Mouse (Mus musculus): ENCODE measurements at regions not wholly inside any gene's neighbourhood (a gene's known extent, or its start where the extent isn't known, plus 50 kb on each side); places are given as distances from the start of the nearest gene placed in this dataset. TPM values are rescaled to one million over a fixed set of nuclear protein-coding genes. Genes with fewer than 3 reads are reported as not detected.
"Not testable (repeated sequence)": the region's sequence is repeated elsewhere in the genome, so short reads cannot be mapped to it uniquely, and the experiment has no call there.

DNA sequence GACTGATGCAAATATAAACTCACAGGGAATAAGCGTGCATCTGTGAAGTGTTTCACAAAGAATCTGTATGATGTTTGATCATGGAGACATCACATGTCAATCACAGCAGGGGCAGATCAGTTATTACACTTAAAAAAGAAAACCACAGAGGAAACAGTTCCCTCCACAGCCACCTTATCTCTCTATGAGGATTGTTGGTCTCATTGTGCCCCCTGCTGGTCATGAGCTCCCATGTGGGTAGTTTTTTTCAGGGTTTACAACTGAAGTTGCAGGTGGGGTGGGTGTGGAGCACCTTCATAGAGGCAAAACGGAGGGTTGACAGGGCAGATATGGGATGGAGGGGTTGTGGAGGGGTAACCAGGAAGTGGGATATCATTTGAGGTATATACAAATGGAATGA, 1043.5 kb downstream of the Adam6a start:
- H3K9ac ChIP-seq: no peak overlapping the region
- no peaks in the 10 kb centered on the region for H3K27me3 ChIP-seq (replicated peaks)
- H3K4me3 ChIP-seq: no peak overlapping the region
- H3K9me3 ChIP-seq (replicated peaks): 0 out of 2 replicates have a peak, but pooled peaks cover 3% of the 10 kb centered on the region
- no peaks in the 10 kb centered on the region for H3K4me1 ChIP-seq
- no peak overlapping the region for H3K4me2 ChIP-seq
- no peak for ATAC-seq
- H3K27ac ChIP-seq: no peak overlapping the region
- whole genome bisulfite sequencing (ENCODE audit: insufficient replicate concordance): 43% methylated on average over 2 of the region's 2 CpGs
- no peaks in the 10 kb centered on the region for H3K36me3 ChIP-seq

DNA sequence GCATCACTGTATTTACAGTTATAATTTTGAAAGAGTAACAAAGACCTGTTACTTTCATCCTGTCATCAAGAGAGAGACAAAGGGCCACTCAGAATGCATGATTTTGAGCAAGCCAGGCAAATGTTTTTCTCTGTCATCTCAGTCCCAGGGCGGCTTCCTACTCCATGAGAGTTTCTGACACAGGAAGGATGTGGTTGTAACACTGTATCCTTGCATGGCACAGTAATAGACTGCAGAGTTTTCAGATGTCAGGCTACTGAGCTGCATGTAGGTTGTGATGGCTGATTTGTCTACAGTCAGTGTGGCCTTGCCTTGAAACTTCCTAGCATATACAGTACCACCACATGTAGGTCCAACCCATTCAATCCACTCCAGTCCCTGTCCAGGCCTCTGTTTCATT, 1054.0 kb downstream of the Adam6a start:
- no peaks in the 10 kb centered on the region for H3K27me3 ChIP-seq (replicated peaks)
- H3K4me1 ChIP-seq: no peaks in the 10 kb centered on the region
- ATAC-seq: no peak
- no peak overlapping the region for H3K9ac ChIP-seq
- WGBS (ENCODE audit: insufficient replicate concordance): 58% methylated on average over 1 of the region's 1 CpGs
- H3K27ac ChIP-seq: no peak overlapping the region
- no peak overlapping the region for H3K4me2 ChIP-seq
- no peak overlapping the region for H3K4me3 ChIP-seq
- H3K9me3 ChIP-seq (replicated peaks): 0 out of 2 replicates have a peak, but pooled peaks cover 10% of the 10 kb centered on the region
- no peaks in the 10 kb centered on the region for H3K36me3 ChIP-seq

DNA sequence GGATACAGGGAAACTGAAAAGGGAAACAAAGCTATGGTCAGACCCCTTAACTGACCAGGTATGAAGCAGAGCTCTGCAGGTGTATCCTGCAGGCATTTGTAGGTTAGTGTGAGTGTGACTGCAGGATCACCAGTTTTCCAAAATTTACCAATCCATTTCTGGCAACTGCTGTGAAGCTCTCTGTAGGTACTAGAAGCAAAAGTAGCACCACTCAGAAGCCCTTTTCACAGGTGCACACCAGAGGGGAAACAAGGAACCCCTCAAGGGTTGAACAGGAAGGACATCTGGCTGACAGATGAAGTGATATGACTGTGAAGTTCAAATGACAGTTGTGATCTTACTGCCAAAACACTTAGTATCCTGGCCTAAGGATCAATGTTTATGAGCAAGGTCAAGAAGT, 1065.5 kb downstream of the Adam6a start:
- Histone ChIP-seq H3K9me3 (replicated peaks) (peaks cover 8% of the 10 kb centered on the region; the same call in 1 of the 2 replicates), H3K27me3 (replicated peaks) (no peaks in the 10 kb centered on the region), H3K36me3 (no peaks in the 10 kb centered on the region), H3K27ac (no peak overlapping the region), H3K4me2 (no peak overlapping the region), H3K4me1 (no peaks in the 10 kb centered on the region), H3K9ac (no peak overlapping the region), H3K4me3 (no peak overlapping the region)
- no peak for ATAC-seq

DNA sequence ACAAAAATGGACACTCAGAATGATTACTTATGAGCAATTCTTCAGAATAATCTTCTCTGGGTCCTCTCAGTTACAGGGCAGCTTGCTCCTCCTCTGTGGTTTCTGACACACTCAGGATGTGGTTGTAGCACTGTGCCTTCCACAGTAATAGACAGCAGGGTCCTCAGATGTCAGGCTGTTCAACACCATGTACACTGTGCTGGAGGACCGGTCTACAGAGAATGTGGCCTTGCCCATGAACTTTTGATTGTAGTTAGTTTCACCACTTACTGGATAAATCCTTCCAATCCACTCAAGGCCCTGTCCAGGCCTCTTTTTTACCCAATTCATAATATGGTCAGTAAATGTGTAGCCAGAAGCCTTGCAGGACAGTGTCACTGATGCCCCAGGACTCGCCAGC, 1068.4 kb downstream of the Adam6a start:
- H3K27me3 ChIP-seq (replicated peaks): no peaks in the 10 kb centered on the region
- H3K27ac ChIP-seq: no peak overlapping the region
- no peak overlapping the region for H3K4me3 ChIP-seq
- H3K9ac ChIP-seq: no peak overlapping the region
- 68% methylated on average over 2 of the region's 2 CpGs for WGBS (ENCODE audit: insufficient replicate concordance)
- no peak overlapping the region for H3K4me2 ChIP-seq
- H3K36me3 ChIP-seq: no peaks in the 10 kb centered on the region
- no peak for ATAC-seq
- H3K4me1 ChIP-seq: no peaks in the 10 kb centered on the region
- H3K9me3 ChIP-seq (replicated peaks): peaks cover 8% of the 10 kb centered on the region; the same call in 1 of the 2 replicates

DNA sequence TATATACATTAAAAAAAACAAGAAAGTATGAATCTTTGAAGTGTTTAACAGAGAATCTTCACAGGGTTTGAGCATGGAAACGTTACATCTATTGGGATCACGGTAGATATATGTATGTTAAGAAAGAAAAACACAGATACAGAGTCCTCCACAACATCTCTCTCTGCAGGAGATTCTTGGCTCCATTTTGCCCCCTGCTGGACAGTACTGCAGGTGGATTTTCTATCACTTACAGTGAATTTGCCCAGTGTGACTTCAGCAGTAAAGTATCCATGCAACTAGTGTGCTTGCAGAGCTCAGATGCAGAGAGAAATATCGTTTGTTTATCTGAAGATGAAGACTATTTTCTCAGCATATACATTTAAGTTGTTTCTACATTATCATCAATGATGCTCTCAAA, 1071.5 kb downstream of the Adam6a start:
- no peaks in the 10 kb centered on the region for H3K36me3 ChIP-seq
- ATAC-seq: no peak
- no peak overlapping the region for H3K9ac ChIP-seq
- H3K27ac ChIP-seq: no peak overlapping the region
- H3K4me2 ChIP-seq: no peak overlapping the region
- H3K4me1 ChIP-seq: no peaks in the 10 kb centered on the region
- no peak overlapping the region for H3K4me3 ChIP-seq
- WGBS (ENCODE audit: insufficient replicate concordance): 39% methylated on average over 3 of the region's 3 CpGs
- H3K27me3 ChIP-seq (replicated peaks): no peaks in the 10 kb centered on the region
- 0 out of 2 replicates have a peak, but pooled peaks cover 15% of the 10 kb centered on the region for H3K9me3 ChIP-seq (replicated peaks)

DNA sequence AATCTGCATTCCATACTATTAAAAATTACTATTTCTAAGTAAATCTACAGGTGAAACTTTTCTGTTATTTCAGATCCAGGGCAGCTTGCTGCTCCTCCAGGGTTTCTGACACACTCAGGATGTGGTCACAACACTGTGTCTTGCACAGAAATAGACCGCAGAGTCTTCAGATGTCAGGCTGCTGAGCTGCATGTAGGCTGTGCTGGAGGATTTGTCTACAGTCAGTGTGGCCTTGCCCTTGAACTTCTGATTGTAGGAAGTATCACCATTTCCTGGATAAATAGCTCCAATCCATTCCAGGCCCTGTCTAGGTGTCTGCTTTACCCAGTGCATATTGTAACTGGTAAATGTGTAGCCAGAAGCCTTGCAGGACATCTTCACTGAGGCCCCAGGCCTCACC, 1072.0 kb downstream of the Adam6a start:
- Histone ChIP-seq H3K36me3 (no peaks in the 10 kb centered on the region), H3K4me3 (no peak overlapping the region), H3K27ac (no peak overlapping the region), H3K9me3 (replicated peaks) (0 out of 2 replicates have a peak, but pooled peaks cover 15% of the 10 kb centered on the region), H3K4me1 (no peaks in the 10 kb centered on the region), H3K27me3 (replicated peaks) (no peaks in the 10 kb centered on the region), H3K4me2 (no peak overlapping the region), H3K9ac (no peak overlapping the region)
- no peak for ATAC-seq
- WGBS (ENCODE audit: insufficient replicate concordance): 69% methylated on average over 1 of the region's 1 CpGs

DNA sequence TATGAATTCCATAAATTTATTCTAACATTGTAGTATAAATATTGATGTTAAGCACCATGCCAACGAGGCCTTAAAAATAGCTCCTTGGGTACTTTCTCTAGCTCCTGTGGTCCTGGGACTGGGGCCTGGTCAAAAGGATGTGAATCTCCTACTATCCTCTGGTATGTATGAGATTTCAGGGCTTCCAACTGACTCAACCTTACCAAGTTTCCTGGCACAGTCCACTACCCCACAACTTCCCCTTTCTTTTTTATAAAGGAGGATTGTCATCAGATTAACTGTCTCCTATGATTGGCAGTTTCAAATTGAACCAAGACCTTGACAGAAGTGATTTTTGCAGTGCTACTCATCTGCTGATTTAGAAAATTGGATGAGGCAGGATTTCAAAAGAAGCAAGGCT, 1097.4 kb downstream of the Adam6a start:
- Histone ChIP-seq H3K27me3 (replicated peaks) (no peaks in the 10 kb centered on the region), H3K9ac (no peak overlapping the region), H3K36me3 (no peaks in the 10 kb centered on the region), H3K4me2 (no peak overlapping the region), H3K27ac (no peak overlapping the region), H3K9me3 (replicated peaks) (peaks cover 7% of the 10 kb centered on the region; the same call in 1 of the 2 replicates), H3K4me3 (no peak overlapping the region), H3K4me1 (no peaks in the 10 kb centered on the region)
- no peak for ATAC-seq
- 76% methylated on average over 1 of the region's 1 CpGs for WGBS (ENCODE audit: insufficient replicate concordance)

DNA sequence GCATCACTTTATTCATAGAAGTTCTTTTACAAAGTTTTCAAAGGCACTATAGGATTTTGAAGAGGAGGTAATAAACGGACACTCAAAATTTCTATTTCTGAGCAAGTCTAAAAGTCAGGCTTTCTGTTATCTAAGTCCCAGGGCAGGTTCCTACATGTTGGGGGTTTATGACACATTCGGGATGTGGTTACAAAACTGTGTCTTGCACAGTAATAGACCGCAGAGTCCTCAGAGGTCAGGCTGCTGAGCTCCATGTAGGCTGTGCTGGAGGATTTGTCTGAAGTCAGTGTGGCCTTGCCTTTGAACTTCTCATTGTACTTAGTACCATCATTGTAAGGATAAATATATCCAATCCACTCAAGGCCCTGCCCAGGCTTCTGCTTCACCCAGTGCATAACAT, 1102.7 kb downstream of the Adam6a start:
- no peaks in the 10 kb centered on the region for H3K36me3 ChIP-seq
- WGBS (ENCODE audit: insufficient replicate concordance): 54% methylated on average over 3 of the region's 3 CpGs
- H3K4me2 ChIP-seq: no peak overlapping the region
- H3K27me3 ChIP-seq (replicated peaks): no peaks in the 10 kb centered on the region
- H3K4me1 ChIP-seq: no peaks in the 10 kb centered on the region
- H3K9ac ChIP-seq: no peak overlapping the region
- no peak overlapping the region for H3K27ac ChIP-seq
- H3K9me3 ChIP-seq (replicated peaks): peaks cover 3% of the 10 kb centered on the region; the same call in 1 of the 2 replicates
- ATAC-seq: no peak
- no peak overlapping the region for H3K4me3 ChIP-seq

DNA sequence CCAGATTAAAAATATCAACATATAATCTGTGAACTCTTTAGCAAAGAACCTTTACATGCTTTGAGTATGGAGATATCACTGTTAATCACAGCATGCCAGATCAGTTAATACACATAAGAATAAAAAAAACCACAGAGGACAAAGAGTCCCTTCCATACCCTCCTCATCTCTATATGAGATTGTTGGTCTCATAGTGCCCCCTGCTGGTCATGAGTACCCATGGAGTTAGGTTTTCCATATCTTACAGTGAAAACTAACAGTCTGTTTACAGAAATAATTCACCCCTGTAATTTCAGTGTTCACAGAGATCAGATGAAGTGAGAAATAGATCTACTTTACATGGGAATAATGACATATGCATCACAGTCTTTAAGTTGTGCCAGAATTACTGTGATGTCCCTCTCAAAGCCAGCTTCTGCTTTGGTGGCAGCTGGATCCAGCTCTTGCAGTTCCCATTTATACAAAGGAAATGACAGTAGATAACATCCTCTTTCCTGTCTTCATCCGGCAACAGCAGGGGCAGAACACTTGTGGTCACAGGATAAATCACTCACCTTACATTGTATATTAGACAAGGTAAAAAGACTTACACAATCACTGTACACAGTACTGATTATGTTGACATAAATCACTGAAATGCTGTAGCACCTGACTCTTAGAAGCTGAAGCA, 1106.9 kb downstream of the Adam6a start:
- H3K4me1 ChIP-seq; H3K27me3 ChIP-seq (replicated peaks); H3K4me3 ChIP-seq; H3K36me3 ChIP-seq; H3K9me3 ChIP-seq (replicated peaks); H3K9ac ChIP-seq; H3K27ac ChIP-seq; ATAC-seq; H3K4me2 ChIP-seq: not testable (repeated sequence)
- 65% methylated on average over 1 of the region's 1 CpGs for WGBS (ENCODE audit: insufficient replicate concordance)

DNA sequence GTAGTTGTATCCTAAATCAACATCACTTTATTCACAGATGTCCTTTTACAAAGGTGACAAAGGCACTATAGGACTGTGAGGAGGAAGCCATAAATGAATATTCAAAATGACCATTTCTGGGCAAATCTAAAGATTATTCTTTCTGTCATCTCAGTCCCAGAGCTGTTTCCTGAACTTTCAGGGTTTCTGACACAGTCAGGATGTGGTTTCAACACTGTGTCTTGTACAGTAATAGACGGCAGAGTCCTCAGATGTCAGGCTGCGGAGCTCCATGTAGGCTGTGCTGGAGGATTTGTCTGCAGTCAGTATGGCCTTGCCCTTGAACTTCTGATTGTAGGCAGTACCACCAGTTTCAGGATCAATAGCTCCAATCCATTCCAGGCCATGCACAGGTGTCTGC, 1113.4 kb downstream of the Adam6a start:
- not testable (repeated sequence) for H3K9ac ChIP-seq; H3K4me1 ChIP-seq; H3K4me2 ChIP-seq; H3K4me3 ChIP-seq; ATAC-seq; H3K27ac ChIP-seq; H3K36me3 ChIP-seq; H3K27me3 ChIP-seq (replicated peaks); H3K9me3 ChIP-seq (replicated peaks)
- WGBS (ENCODE audit: insufficient replicate concordance): 69% methylated on average over 2 of the region's 2 CpGs

Small RNA genes lying in the stretch of these regions (microRNA-seq; reads per million reads assigned to microRNA genes)
- gene Mir7094-1: not detected
- gene Mir7094-2: not detected
